Mouse (Mus musculus) regulatory T cell (primary cell): ENCODE measurements around the gene Il15.

Experiments used
- in situ Hi-C: fragments of 300-600 bp; cut with MboI, MseI; formaldehyde crosslinking; loops from one replicate; pipeline ENCODE4 v1.15.1; 2025; ENCODE audit warnings: high pct_unique_total_duplicates

Gene Il15

GRCm38 (mm10) chr8:82361061-82361460, 42.0 kb downstream of the Il15 start:
- in situ Hi-C loops = loop anchor here (25.0 kb wide), 1 partner anchor 726 kb away; no protein-coding TSS in a partner anchor

GRCm38 (mm10) chr8:82356091-82356490, 46.9 kb downstream of the Il15 start:
- in situ Hi-C loops = loop anchor here (25.0 kb wide), 1 partner anchor 731 kb away; no protein-coding TSS in a partner anchor

DNA sequence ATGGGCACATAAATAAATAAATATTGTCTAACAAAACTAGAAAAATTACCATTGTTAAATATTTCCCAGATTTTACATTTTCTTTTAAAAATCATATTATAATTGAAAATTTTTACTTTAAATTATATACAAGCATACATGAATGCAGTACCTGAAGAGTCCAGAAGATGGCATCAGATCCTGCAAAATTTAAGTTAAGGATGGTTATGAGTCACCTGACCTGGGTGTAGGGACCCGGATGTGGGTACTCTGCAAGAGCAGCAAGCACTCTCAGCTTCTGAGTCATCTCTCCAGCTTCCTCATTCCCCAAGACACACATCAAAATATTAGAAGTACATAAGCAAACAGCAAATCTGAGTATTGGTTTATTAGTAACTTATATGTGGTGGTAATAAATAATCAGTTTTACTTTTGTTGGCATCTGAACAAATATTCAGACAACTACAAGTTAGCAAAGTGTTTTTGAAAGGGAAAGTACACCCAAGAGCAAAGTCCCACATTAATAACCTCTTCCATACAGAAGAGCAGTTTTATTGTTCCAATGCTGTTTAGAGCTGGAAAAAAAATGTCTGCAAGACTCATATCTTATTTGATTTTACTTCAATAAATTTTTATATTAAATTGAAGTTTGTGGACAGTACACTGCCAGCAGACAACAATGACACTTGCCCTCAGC, 51.6 kb downstream of the Il15 start:
- in situ Hi-C loops = loop anchor here (5.0 to 25.0 kb wide), 2 partner anchors 391 to 736 kb away; no protein-coding TSS in a partner anchor

DNA sequence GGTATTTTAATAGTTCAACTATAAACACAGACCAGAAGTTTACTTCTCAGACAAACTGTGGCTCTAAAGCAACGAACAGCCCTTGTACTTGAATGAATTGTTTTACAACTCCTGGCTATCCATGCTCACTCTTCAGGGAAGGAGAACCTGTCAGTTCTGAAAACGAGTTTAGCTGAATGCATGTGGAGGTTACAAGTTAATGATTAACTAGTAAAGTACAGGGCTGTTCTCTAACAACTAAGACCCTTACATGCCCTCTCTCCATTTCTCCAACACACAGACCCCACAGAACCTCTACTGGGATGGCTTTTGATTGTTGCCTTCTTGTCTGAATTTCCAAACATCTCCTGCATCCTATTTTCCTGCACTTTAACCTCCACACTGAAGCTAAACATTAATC, 53.7 kb downstream of the Il15 start:
- in situ Hi-C loops = no loop called here

DNA sequence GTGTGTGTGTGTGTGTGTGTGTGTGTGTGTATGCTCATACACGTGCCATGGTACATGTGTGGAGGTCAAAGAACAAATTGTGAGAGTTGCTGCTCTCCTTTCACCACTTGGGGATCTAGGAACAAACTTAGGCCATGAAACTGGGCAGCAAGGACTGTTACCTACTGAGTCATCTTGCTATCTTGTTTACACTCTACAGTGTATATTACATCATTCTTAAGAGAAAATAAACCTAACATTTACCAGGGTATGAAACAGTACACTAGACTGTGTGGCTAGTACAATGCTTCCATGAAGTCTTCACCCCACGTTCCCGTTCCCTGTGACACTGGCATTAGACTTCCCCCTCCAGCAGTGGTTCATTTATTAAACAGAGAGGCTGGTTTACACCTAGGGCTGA, 56.5 kb downstream of the Il15 start:
- in situ Hi-C loops = no loop called here

DNA sequence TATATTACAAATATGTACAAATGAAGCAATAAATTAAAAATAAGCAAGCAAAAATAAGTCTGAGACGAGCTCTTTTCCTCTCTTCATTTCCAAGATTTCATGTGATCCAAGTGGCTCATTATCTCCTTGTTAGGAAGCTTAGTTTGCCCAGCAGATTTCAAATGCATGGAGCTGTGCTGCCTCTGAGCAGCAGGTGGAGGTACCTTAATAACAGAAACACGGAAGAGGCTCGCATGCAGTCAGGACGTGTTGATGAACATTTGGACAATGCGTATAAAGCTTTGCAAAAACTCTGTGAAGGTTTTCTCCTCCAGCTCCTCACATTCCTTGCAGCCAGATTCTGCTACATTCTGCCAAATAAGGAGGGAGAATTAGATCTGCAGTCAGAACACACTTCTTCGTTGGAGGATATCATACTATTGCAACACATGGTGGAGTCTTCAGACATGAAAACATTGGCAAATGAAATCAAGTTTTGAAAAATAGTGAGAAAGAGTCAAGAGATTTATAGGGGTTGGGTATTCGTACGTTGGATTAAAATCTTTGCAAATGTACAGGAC, 71.3 kb downstream of the Il15 start:
- in situ Hi-C loops = no loop called here

- in situ Hi-C loops = no loop called here
These were observed 74.9 kb downstream of the Il15 start for GRCm38 (mm10) chr8:82327986-82328652.

- in situ Hi-C loops = no loop called here
These were observed 77.0 kb downstream of the Il15 start for GRCm38 (mm10) chr8:82326061-82326460.

DNA sequence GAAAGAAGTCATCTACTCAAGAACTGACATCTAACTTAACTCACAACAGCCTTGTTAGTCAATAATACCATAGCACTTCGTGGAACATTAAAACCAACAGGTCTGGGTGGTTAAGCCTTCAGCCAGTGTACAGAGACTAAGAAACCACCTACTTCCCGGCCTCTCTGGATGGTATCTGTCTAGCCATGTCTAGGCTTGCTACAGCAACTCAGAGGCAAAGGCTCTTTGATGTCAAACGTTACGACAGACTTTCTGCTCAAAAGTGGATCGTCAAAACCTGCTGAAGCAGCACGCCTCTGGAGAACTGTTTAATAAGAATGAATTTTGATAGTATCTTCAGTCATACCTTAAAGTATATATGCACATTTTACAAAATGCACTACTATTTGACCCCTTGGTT, 77.4 kb downstream of the Il15 start:
- in situ Hi-C loops = no loop called here

DNA sequence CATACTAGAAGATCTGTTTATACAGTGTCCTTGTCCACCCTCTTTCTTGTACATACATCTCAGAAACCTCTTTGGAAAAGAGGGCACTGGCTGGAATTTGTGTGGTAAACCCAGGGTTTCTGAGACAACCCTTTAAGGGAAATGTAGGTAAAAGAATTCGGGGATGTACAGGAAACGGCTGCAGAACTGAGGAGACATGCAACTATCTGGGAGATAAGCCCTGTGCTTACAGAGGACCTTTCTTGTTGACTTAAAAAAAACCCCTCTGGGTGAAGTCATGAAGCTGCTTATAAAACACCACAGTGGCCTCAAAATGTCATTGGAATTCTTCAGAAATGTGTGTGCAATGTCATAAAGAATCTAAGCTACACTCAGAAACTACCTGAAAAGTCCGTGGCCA, 85.6 kb downstream of the Il15 start:
- in situ Hi-C loops = no loop called here

DNA sequence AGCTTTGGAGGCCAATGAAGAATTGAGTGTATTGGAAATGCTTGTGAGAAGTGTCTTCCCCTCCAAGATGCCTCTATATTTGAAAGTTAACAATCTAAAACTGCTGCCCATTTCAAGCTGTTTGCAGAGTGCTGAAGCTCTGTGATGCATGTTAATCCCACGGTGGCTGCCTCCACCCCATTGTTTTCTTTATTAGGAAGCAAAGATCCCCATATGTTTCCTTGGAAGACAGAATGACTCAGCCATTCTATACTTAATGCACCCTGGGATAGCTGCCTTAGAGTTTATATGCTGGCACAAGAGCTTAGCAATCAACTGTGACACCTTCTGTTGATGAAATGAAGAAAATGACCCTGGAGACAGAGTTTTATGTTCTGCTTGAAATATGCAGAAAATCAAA, 96.6 kb downstream of the Il15 start:
- in situ Hi-C loops = no loop called here

- in situ Hi-C loops = loop anchor here (10.0 kb wide), 1 partner anchor 1861 kb away; no protein-coding TSS in a partner anchor
These were observed 106.8 kb downstream of the Il15 start for GRCm38 (mm10) chr8:82296256-82296655.

DNA sequence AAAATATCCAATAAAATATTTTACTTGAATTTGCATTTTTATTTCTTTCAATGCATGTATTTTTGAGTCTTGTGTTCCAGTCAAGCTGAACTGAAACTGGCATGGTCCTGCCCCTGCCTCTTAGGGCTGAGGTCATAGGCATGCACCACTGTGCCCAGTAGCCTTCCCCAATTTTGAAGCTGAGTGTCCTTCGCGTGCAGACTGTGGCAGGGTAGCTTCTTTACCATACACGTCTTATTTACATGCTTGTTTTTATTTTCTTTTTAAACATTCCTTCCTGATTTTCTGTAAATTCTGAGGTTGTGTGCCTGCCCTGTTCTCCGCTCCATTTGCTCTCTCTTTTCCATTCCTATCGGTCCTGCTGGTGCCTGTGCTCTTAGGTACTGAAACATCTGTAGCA, 111.4 kb downstream of the Il15 start:
- in situ Hi-C loops = loop anchor here (10.0 kb wide), 1 partner anchor 1857 kb away; no protein-coding TSS in a partner anchor

DNA sequence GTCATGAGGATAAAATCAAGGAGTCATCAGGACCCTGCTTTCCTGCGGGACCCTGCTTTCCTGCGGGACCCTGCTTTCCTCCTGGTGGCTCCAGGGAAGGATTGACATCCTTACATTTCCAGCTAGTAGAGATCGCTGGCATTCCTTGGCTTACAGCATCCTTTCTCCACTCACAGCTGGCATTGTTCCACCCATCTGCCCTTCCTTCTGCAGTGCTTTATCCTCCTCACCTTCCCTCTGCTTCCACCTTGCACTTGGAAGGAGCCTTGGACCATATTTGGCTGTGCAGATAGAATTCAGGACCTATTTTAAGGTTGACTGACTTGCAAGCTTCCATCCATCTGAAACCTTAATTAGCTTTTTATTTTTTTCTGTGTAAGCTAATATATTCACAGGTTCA, 117.2 kb downstream of the Il15 start:
- in situ Hi-C loops = no loop called here

- in situ Hi-C loops = no loop called here
These were observed 121.0 kb downstream of the Il15 start for GRCm38 (mm10) chr8:82281995-82282394.
